Mouse (Mus musculus): ENCODE measurements around the gene Grip1. TPM values are rescaled to one million over a fixed set of nuclear protein-coding genes. Genes with fewer than 3 reads are reported as not detected.

Gene Grip1
- polyA plus RNA-seq (2015; fragmentation: Nextera tagmentation; extraction: Ambion mirVana) = 3.3 and 4.1 TPM in 2 replicates

DNA sequence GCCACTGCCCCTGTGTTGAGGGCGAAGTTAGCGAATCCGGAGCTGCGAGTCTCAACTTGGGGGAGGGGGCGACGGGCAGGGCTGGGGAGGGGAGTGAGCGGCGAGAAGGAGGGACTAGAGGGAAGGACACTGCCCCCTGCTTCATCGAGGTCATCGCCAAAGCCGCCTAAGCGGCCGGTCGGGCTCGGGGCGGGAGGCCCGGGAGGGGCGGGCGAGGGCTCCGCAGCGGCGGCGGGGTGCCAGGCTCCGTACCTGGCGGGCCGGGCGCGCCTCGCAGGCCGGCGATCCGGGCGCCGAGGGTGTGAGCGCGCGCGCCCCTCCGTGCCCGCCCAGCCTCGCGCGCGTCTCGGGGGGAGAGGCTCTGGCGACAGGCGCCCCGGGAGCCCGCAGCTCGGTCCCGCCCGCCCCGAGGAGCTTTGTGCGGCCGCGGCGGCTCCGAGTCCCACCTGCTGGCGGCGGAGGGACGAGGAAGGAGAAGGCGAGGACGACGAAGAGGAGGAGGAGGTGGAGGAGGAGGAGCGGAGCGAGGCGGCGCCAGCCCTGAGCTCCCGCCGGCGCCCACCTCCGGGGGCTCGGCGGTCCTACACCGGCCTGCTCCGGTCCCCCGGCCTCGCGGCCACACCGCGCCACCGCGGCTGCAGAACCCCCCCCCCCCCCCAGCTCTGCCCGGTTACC lies at the start of gene Grip1:
Gene Grip1 (plus strand): TSS at position 400 of the 675 bp plus-strand sequence.
- H3K4me1 ChIP-seq = peaks cover 27% of the 10 kb centered on the region
- WGBS = under 1% methylated on average over 37 of the region's 84 CpGs

DNA sequence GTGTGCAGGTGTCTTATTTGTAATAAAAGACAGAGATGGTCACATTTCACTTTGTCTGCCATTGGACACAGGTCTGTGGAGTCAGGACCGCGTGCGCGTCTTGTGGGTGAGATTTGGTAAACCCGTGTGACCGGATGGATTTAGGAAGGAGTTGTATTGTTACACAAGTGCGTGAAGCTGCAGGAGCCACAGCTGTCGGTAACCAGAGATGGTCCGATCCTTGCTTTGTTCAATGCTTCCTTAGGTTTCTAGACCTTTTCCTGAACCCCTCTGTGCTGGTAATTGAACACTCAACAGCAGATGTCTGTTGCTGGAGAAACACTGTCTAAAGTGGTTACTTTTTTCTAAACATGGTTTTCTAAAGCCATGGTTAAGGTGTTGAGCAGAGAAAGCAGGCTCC lies 48.5 kb upstream of the Grip1 start:
- no peaks in the 10 kb centered on the region for H3K36me3 ChIP-seq
- H3K4me2 ChIP-seq = no peak overlapping the region
- ATAC-seq (replicated peaks; ENCODE audit: low FRiP score) = peak; percentile 29; the same call in 1 of the 2 replicates
- H3K4me3 ChIP-seq (replicated peaks) = no peak overlapping the region
- no peak overlapping the region for H3K9ac ChIP-seq
- H3K4me1 ChIP-seq = peaks cover 10% of the 10 kb centered on the region
- no peaks in the 10 kb centered on the region for H3K27me3 ChIP-seq
- 87% methylated on average over 9 of the region's 9 CpGs for WGBS
- H3K9me3 ChIP-seq (replicated peaks) = no peaks in the 10 kb centered on the region
- H3K27ac ChIP-seq = no peak overlapping the region

More for the DNA sequence above, at the start of gene Grip1:
- Histone ChIP-seq H3K4me3 (replicated peaks) (peak within 1 kb of the TSS; percentile 81), H3K27ac (peak within 1 kb of the TSS; percentile 79), H3K4me2 (peak within 1 kb of the TSS; percentile 98), H3K9me3 (replicated peaks) (no peaks in the 10 kb centered on the region), H3K36me3 (no peaks in the 10 kb centered on the region), H3K9ac (peak within 1 kb of the TSS; percentile 73), H3K27me3 (peaks cover 7% of the 10 kb centered on the region; the same call in 1 of the 2 replicates)
- ATAC-seq (replicated peaks; ENCODE audit: low FRiP score) = peak; percentile 92

- peaks cover 10% of the 10 kb centered on the region for H3K4me1 ChIP-seq
- WGBS = 86% methylated on average over 1 of the region's 1 CpGs
- H3K36me3 ChIP-seq = no peaks in the 10 kb centered on the region
- no peak for ATAC-seq (replicated peaks; ENCODE audit: low FRiP score)
- no peak overlapping the region for H3K9ac ChIP-seq
- H3K27ac ChIP-seq = no peak overlapping the region
- no peak overlapping the region for H3K4me2 ChIP-seq
- H3K27me3 ChIP-seq = no peaks in the 10 kb centered on the region
- H3K9me3 ChIP-seq (replicated peaks) = no peaks in the 10 kb centered on the region
- H3K4me3 ChIP-seq (replicated peaks) = no peak overlapping the region
Observed at GRCm38 (mm10) chr10:119405612-119406011, 48.0 kb upstream of the Grip1 start.

- no peak overlapping the region for H3K27ac ChIP-seq
- no peaks in the 10 kb centered on the region for H3K9me3 ChIP-seq (replicated peaks)
- WGBS = 11% methylated on average over 6 of the region's 6 CpGs
- no peaks in the 10 kb centered on the region for H3K36me3 ChIP-seq
- peaks cover 10% of the 10 kb centered on the region for H3K4me1 ChIP-seq
- no peak overlapping the region for H3K9ac ChIP-seq
- no peak overlapping the region for H3K4me3 ChIP-seq (replicated peaks)
- no peak for ATAC-seq (replicated peaks; ENCODE audit: low FRiP score)
- H3K4me2 ChIP-seq = peak overlapping the region; percentile 33
- H3K27me3 ChIP-seq = no peaks in the 10 kb centered on the region
Observed at GRCm38 (mm10) chr10:119408327-119408726, 45.3 kb upstream of the Grip1 start.

GRCm38 (mm10) chr10:119413238-119413637 lies 40.4 kb upstream of the Grip1 start:
- no peak overlapping the region for H3K4me2 ChIP-seq
- peaks cover 5% of the 10 kb centered on the region for H3K4me1 ChIP-seq
- no peak overlapping the region for H3K9ac ChIP-seq
- WGBS = 98% methylated on average over 11 of the region's 11 CpGs
- no peaks in the 10 kb centered on the region for H3K27me3 ChIP-seq
- ATAC-seq (replicated peaks; ENCODE audit: low FRiP score) = no peak
- H3K27ac ChIP-seq = no peak overlapping the region
- no peak overlapping the region for H3K4me3 ChIP-seq (replicated peaks)
- no peaks in the 10 kb centered on the region for H3K36me3 ChIP-seq
- no peaks in the 10 kb centered on the region for H3K9me3 ChIP-seq (replicated peaks)

DNA sequence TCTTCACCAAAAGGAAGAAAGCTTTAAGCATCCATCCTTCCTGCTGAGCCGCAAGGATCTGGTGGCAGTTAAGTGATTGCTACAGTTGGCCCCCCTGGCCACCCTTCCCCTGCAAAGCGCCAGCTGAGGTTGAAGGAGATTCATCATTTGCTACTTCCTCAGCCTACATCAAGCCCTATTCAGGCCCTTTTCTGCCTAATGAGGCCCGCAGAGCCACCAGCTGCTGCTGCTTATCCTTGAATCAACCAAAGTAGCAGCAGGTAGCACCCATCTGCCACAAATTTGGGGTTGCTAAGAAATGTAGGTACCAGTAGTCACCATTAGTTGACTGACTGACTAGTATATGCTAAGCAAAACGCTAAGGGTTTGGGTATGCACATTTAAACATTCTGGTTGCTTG lies 38.5 kb upstream of the Grip1 start:
- ATAC-seq (replicated peaks; ENCODE audit: low FRiP score) = no peak
- no peaks in the 10 kb centered on the region for H3K36me3 ChIP-seq
- 76% methylated on average over 4 of the region's 4 CpGs for whole genome bisulfite sequencing
- no peaks in the 10 kb centered on the region for H3K27me3 ChIP-seq
- no peaks in the 10 kb centered on the region for H3K4me1 ChIP-seq
- no peak overlapping the region for H3K27ac ChIP-seq
- no peaks in the 10 kb centered on the region for H3K9me3 ChIP-seq (replicated peaks)
- no peak overlapping the region for H3K4me3 ChIP-seq (replicated peaks)
- no peak overlapping the region for H3K4me2 ChIP-seq
- no peak overlapping the region for H3K9ac ChIP-seq

GRCm38 (mm10) chr10:119421418-119421817 lies 32.2 kb upstream of the Grip1 start:
- ATAC-seq (replicated peaks; ENCODE audit: low FRiP score) = no peak
- WGBS = 57% methylated on average over 6 of the region's 6 CpGs
- no peak overlapping the region for H3K4me2 ChIP-seq

DNA sequence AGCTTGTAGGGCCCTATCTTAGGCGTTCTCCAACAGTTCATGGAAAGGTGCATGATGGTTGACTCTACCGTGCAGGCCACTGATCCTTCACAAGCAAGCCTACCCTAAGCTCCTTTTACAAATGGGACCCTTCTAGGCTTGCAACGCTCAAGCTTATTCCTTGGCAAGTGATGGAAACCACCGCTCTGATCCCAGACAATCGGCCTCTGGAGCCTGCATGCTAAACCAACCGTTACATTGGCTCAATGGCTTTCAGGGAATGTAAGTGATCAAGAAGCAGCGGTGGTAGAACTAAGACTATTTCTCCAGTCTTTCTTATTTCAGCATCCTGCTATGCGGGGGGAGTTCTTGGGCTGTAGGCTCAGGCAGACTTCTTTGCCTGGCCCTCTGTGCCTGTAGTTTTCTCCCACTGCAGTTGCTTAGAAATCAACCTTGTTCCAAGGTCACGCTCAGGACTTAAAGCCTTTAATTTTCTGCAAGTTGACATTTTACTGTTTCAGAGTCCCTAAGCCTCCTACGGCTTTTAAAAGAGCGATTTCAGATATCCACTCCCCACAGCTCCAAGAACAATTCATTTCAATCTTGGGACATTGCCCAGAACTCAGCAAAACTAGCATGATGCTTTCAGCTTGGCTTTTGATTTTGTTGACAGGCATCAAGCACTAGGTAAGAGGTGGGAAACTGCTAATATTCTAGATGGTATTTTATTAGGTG lies 29.7 kb upstream of the Grip1 start:
- Histone ChIP-seq H3K36me3 (no peaks in the 10 kb centered on the region), H3K4me2 (no peak overlapping the region), H3K27me3 (no peaks in the 10 kb centered on the region), H3K4me1 (0 out of 2 replicates have a peak, but pooled peaks cover 2% of the 10 kb centered on the region), H3K27ac (no peak overlapping the region), H3K9ac (no peak overlapping the region), H3K4me3 (replicated peaks) (no peak overlapping the region), H3K9me3 (replicated peaks) (no peaks in the 10 kb centered on the region)
- 64% methylated on average over 11 of the region's 11 CpGs for WGBS
- no peak for ATAC-seq (replicated peaks; ENCODE audit: low FRiP score)

More at GRCm38 (mm10) chr10:119421418-119421817, 32.2 kb upstream of the Grip1 start:
- no peak overlapping the region for H3K9ac ChIP-seq
- 0 out of 2 replicates have a peak, but pooled peaks cover 2% of the 10 kb centered on the region for H3K4me1 ChIP-seq
- no peak overlapping the region for H3K4me3 ChIP-seq (replicated peaks)
- H3K27me3 ChIP-seq = no peaks in the 10 kb centered on the region
- H3K36me3 ChIP-seq = no peaks in the 10 kb centered on the region
- no peak overlapping the region for H3K27ac ChIP-seq
- H3K9me3 ChIP-seq (replicated peaks) = no peaks in the 10 kb centered on the region

- no peak overlapping the region for H3K9ac ChIP-seq
- no peak for ATAC-seq (replicated peaks; ENCODE audit: low FRiP score)
Observed at GRCm38 (mm10) chr10:119427653-119428052, 26.0 kb upstream of the Grip1 start.

DNA sequence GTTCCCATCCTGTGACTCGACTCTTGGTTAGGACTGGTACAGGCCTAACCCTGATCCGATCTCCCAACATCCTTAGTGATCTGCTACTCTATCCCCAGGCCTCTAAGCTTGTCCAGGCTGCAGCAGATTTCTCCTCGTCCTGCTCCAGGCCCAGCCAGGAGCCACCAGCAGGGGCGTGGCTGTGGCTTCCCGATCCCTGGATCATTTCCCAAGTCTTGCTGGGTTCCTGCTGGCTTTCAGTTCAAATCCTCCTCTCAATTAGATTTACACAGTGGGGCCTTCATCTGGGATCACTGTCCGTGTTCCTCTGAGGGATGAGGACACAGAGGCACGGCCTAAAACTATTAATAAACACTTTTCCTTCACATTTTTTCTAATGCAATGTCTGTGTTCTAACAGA lies 25.5 kb upstream of the Grip1 start:
- Histone ChIP-seq H3K27me3 (no peaks in the 10 kb centered on the region), H3K4me1 (0 out of 2 replicates have a peak, but pooled peaks cover 2% of the 10 kb centered on the region), H3K9ac (no peak overlapping the region), H3K9me3 (replicated peaks) (no peaks in the 10 kb centered on the region), H3K27ac (no peak overlapping the region), H3K36me3 (no peaks in the 10 kb centered on the region), H3K4me2 (no peak overlapping the region), H3K4me3 (replicated peaks) (no peak overlapping the region)
- no peak for ATAC-seq (replicated peaks; ENCODE audit: low FRiP score)
- whole genome bisulfite sequencing = 77% methylated on average over 7 of the region's 7 CpGs

More at GRCm38 (mm10) chr10:119427653-119428052, 26.0 kb upstream of the Grip1 start:
- Histone ChIP-seq H3K27me3 (no peaks in the 10 kb centered on the region), H3K4me3 (replicated peaks) (no peak overlapping the region), H3K36me3 (no peaks in the 10 kb centered on the region), H3K27ac (no peak overlapping the region), H3K4me1 (0 out of 2 replicates have a peak, but pooled peaks cover 2% of the 10 kb centered on the region), H3K9me3 (replicated peaks) (no peaks in the 10 kb centered on the region), H3K4me2 (no peak overlapping the region)
- WGBS = 94% methylated on average over 7 of the region's 7 CpGs

- Histone ChIP-seq H3K4me2 (no peak overlapping the region), H3K36me3 (no peaks in the 10 kb centered on the region), H3K9ac (no peak overlapping the region), H3K27ac (no peak overlapping the region), H3K4me3 (replicated peaks) (no peak overlapping the region), H3K9me3 (replicated peaks) (no peaks in the 10 kb centered on the region), H3K27me3 (no peaks in the 10 kb centered on the region), H3K4me1 (no peaks in the 10 kb centered on the region)
- no peak for ATAC-seq (replicated peaks; ENCODE audit: low FRiP score)
- 75% methylated on average over 7 of the region's 7 CpGs for WGBS
Observed at GRCm38 (mm10) chr10:119430240-119430639, 23.4 kb upstream of the Grip1 start.

- Histone ChIP-seq H3K9me3 (replicated peaks) (no peaks in the 10 kb centered on the region), H3K9ac (no peak overlapping the region), H3K4me1 (peaks cover 6% of the 10 kb centered on the region; the same call in 1 of the 2 replicates), H3K36me3 (no peaks in the 10 kb centered on the region), H3K27ac (no peak overlapping the region), H3K27me3 (no peaks in the 10 kb centered on the region), H3K4me3 (replicated peaks) (no peak overlapping the region), H3K4me2 (no peak overlapping the region)
- 70% methylated on average over 6 of the region's 6 CpGs for WGBS
- ATAC-seq (replicated peaks; ENCODE audit: low FRiP score) = no peak
Observed at GRCm38 (mm10) chr10:119431801-119432200, 21.8 kb upstream of the Grip1 start.
